Mouse (Mus musculus): ENCODE data around the gene Gm17416. TPM values are rescaled to one million over a fixed set of nuclear protein-coding genes. Genes with fewer than 3 reads are reported as not detected.
A peak's percentile ranks its signal among the peaks of the same experiment; 100 is the strongest.

Gm17416 gene
- total RNA-seq, 2 experiments from 2014 or later: not detected

DNA sequence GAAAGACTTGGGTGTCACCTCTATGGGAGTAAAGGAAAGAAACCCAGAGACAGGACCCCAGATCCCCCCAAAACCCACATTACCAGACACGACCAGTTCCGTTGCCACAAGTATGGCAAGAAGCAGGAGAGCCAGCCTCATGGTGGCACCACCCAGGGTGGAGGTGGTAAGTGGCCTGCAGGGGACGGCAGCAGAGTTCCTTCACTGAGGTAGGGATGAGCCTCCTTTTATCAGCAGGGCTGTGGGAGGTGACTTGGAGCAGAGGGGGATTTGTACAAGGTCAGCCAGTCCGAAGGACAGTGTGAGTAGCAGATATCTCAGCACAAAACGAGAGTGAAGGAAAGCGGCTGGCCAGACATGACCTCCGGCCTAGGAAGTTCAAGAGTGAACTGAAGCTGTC lies 11.0 kb downstream of the Gm17416 start, which contains the start of gene Defb19:
Defb19 (minus strand) TSS at position 206 of the 400 bp plus-strand sequence.
- no peak for DNase-seq
- H3K27ac ChIP-seq: no peak within 1 kb of the TSS
- H3K4me3 ChIP-seq: no peak within 1 kb of the TSS
- intact Hi-C loops (cut with DNase I): no loop called here
- no peak for TF ChIP-seq CTCF (IDR thresholded peaks at IDR 0.05)

DNA sequence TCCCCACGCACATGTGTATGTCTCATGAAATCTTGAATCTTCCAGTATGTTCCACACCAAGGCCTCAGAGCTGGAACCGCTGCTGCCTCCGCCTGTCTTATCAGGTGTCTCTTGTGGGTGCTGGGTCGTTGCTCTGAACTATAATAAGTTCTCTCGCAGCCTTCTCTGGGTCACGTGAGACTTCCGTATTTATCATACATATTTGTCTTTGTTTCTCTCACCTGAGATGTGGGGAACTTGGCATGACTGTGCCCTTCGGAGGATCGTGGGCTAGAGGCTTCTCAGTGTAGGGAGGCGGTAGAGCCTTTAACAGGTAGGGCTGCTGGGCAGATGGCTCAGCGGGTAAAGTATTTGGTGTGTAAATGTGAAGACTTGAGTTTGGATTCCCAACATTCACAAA lies 11.5 kb downstream of the Gm17416 start:
- Histone ChIP-seq H3K4me3 (no peak overlapping the region), H3K27ac (no peak overlapping the region)
- no peak for DNase-seq
- intact Hi-C loops (cut with DNase I): no loop called here
- no peak for TF ChIP-seq CTCF (IDR thresholded peaks at IDR 0.05)

DNA sequence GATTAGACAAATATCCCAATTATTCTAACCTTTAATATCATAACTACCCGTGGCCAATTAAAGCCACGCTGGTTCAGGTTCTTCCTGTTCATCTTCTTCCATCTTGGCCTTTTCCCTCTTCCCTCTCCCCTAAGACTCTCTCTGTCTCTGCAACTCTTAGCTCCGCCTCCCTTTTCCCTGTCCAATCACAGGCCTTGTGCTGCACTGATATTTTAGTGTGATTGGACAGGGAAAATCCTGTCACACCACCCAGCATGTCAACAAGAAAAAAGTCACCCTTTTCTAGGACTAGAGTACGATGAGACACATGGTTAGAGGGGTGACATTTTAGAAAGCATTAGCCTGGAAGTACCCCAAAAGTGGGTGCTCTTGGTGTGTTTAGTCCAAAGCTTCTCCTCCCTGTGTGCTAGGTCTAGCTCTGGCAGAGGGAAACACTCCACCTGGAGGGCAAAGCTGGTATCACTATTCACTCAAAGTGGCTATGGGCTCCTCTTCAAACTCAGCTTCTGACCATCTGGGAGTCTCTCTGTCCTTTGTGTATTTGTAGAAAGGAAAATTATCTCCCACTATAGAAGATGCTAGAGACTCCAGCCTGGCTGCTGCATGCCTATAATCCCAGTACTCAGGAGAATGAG lies 17.9 kb downstream of the Gm17416 start:
- Histone ChIP-seq H3K27ac (no peak overlapping the region), H3K4me3 (no peak overlapping the region)
- TF ChIP-seq CTCF (IDR thresholded peaks at IDR 0.05): peak; percentile 39; the same call in 1 of the 2 replicates
- DNase-seq: no peak
- intact Hi-C loops (cut with DNase I): no loop called here

DNA sequence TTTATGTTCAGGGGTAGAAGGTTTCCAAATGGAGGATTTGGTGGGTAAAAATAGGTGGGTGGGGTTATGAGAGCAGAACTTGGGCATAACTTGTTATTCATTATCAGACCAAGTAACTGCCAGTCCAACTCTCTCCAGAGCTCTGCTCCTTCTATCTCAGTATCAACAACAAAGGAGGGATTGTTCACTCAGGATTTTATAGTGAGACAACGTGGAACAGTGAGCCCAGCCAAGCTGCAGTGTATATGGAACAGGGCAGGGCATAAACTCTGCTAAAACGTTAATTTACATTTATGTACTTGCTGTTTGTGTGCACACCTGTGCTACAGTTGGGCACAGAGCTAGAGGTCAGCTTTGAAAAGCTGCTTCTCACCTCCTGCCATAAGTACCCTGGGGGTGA lies 19.3 kb downstream of the Gm17416 start:
- Histone ChIP-seq H3K4me3 (no peak overlapping the region), H3K27ac (no peak overlapping the region)
- intact Hi-C loops (cut with DNase I): no loop called here
- no peak for DNase-seq
- no peak for TF ChIP-seq CTCF (IDR thresholded peaks at IDR 0.05)

DNA sequence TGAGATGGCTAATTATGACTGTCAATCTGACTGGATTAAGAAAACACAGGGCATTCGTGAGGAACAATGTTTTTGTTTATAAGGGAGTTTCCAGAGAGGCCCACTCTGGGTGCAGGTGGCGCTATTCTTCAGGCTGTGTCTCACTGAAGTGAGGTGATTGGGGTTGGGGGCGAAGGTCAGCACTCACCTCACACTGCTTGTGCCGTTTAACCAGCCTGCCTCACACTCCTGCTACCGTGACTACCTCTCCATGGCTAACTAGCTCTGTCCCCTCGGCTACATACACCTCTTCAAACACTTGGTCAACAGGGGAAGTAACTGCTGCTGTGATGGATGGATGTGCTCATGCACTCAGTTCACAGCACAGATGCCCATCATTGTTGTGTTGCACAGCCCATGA lies 19.9 kb downstream of the Gm17416 start:
- intact Hi-C loops (cut with DNase I): no loop called here
- DNase-seq: no peak
- H3K4me3 ChIP-seq: no peak overlapping the region

DNA sequence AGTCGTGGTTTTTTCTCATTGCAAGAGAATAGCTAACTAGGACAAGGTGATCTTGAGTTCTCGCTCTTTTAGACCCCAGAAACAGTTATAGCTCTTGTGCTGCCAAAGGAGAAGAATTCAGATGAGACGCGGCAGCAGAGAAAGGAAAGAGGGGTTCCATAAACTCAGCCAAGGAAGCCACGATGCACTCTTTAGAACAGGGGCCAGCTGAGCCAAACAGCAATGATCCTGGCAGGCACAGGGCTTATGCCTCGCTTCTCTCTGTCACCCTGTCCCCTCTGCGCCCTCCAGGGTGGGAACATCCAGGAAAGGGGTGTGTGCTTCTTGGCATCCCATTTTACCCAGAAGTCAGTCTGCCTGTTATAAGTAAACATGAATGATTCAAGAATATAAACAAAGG lies 30.2 kb downstream of the Gm17416 start, which contains the start of gene Defb45:
Defb45 (minus strand) TSS at position 101 of the 400 bp plus-strand sequence.
- no peak for TF ChIP-seq CTCF (IDR thresholded peaks at IDR 0.05)
- no peak for DNase-seq
- Histone ChIP-seq H3K4me3 (no peak within 1 kb of the TSS), H3K27ac (no peak within 1 kb of the TSS)
- intact Hi-C loops (cut with DNase I): no loop called here

More for the DNA sequence above, 19.9 kb downstream of the Gm17416 start:
- no peak for TF ChIP-seq CTCF (IDR thresholded peaks at IDR 0.05)
- no peak overlapping the region for H3K27ac ChIP-seq

DNA sequence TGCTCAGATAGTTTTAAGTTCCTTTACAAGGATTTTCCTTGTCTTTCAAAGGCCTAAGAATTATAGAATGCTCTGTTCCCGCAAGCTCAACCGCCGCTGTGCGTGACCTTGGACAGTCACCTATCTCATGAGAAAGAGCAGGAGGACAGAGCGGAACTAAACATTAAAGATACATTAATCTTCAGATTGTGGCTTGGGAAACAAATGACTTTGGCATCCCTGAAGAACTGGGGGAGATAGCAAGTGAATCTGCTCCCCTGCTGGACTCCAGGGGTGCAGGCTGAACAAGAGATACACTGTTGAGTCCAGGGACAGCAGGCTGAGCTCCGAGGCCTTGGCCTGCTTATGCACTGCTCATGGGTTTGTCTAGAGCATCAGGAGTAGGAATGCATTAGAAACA lies 30.9 kb downstream of the Gm17416 start:
- H3K27ac ChIP-seq: no peak overlapping the region
- H3K4me3 ChIP-seq: no peak overlapping the region
- intact Hi-C loops (cut with DNase I): no loop called here
- no peak for DNase-seq
- no peak for TF ChIP-seq CTCF (IDR thresholded peaks at IDR 0.05)

DNA sequence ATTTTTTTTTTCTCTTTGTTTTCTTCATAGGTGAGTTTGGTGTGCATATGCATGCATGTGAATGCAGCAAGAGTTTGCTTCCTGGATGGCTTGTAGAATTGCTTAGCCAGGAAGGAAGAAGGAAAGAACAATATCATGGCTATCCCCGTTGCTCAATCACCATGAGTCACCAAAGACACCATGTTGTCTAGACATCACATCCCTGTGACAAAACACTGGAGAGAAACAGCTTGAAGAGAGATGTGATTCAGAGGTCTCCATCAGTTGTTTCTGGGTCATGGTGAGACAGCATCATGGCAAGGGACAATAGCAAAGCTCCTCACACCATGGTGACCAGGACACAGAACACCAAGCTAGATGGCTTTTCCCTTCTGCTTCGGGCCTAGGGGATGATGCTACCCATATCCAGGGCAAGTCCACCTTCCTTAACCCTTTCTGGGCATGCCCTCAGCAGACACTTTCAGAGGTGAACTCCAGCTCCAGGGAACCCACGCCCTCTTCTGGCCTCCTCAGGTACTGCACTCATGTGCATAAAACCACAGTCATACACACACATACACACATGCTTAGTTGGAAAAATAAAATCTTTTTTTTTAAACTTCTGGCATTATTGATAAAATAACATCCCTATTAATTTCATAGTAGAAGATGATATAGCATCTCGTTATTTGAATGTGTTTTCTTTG lies 32.3 kb downstream of the Gm17416 start:
- H3K27ac ChIP-seq: no peak overlapping the region

DNA sequence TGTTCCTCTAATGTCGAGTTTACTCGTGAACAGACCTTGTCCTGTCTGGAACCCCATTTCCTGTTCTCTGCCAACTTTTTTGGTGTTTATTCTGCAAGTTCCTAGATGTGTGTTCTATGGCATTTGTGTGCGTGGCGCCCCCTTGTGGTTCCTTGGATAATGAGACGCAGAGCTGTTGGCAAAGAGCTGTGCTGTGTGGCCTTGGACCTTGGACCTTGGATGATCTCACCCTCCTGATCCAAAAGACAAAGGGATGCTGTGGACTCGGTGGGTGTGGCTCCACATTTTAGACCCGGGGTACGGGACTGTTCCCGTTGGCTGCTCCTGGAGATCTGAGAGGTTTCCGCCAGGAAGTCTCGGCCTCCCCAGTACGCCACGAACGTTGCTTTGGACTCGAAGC lies 34.9 kb downstream of the Gm17416 start, which contains the start of gene Defb36:
Defb36 (plus strand) TSS at position 271 of the 400 bp plus-strand sequence.
- intact Hi-C loops (cut with DNase I): no loop called here
- peak; percentile 45 for DNase-seq
- Histone ChIP-seq H3K4me3 (no peak within 1 kb of the TSS), H3K27ac (no peak within 1 kb of the TSS)
- peak; percentile 54 for TF ChIP-seq CTCF (IDR thresholded peaks at IDR 0.05)

More for the DNA sequence above, 32.3 kb downstream of the Gm17416 start:
- no peak overlapping the region for H3K4me3 ChIP-seq
- intact Hi-C loops (cut with DNase I): no loop called here
- no peak for DNase-seq
- TF ChIP-seq CTCF (IDR thresholded peaks at IDR 0.05): peak; percentile 29; the same call in 1 of the 2 replicates

DNA sequence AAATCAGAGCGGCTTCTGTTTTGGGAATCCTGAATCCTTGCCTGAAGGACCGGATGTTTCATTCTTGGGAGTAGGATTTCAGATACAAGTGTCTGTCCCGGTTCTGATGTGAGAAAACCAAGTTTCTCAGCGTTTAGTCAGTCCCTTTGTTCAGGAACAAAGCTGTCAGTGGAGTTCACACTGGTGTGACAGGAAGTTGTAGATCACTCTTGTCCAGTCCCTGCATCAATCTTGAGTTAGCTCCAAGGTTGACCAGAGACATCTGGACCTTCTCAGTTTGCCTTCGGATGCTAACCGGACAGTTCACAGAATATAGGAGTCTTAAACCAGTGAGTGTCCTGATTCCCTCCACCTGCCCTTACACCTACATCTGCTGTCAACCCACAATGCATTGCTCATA lies 38.6 kb downstream of the Gm17416 start:
- intact Hi-C loops (cut with DNase I): no loop called here
- DNase-seq: no peak
- TF ChIP-seq CTCF (IDR thresholded peaks at IDR 0.05): no peak
- Histone ChIP-seq H3K4me3 (no peak overlapping the region), H3K27ac (no peak overlapping the region)

DNA sequence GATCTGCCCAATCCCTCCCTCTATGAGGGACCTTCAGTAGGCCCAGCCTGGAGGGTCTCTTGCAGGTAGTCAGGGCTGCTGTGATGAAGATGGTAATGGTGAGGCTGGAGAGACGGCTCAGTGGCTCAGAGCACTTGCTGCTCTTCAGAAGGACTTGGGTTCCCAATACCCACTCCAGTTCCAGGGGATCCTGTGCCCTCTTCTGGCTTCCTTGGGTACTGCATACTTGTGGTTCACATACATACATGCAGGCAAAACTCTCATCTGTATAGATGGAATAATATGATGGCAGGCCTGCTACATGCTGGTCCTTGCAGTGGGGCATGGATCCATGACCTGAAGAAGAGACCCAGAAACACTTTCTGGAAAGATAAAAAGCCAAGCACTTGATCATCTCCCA lies 39.6 kb downstream of the Gm17416 start:
- TF ChIP-seq CTCF (IDR thresholded peaks at IDR 0.05): no peak
- intact Hi-C loops (cut with DNase I): no loop called here
- H3K27ac ChIP-seq: no peak overlapping the region
- no peak for DNase-seq
- H3K4me3 ChIP-seq: no peak overlapping the region

DNA sequence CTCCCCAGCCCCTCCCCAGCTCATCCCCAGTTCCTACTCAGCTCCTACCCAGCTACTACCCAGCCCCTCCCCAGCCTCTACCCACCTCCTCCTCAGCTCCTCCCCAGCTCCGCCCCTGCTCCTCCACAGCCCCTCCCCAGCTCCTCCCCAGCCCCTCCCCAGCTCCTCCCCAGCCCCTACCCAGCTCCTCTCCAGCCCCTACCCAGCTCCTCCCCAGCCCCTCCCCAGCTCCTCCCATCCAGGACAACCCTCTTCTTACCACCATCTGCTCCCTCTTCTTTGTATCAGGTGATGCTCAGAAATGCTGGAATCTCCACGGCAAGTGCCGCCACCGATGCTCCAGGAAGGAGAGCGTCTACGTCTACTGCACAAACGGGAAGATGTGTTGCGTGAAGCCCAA lies 43.1 kb downstream of the Gm17416 start:
- H3K4me3 ChIP-seq: no peak overlapping the region
- no peak for TF ChIP-seq CTCF (IDR thresholded peaks at IDR 0.05)
- no peak overlapping the region for H3K27ac ChIP-seq
- intact Hi-C loops (cut with DNase I): no loop called here
- no peak for DNase-seq

DNA sequence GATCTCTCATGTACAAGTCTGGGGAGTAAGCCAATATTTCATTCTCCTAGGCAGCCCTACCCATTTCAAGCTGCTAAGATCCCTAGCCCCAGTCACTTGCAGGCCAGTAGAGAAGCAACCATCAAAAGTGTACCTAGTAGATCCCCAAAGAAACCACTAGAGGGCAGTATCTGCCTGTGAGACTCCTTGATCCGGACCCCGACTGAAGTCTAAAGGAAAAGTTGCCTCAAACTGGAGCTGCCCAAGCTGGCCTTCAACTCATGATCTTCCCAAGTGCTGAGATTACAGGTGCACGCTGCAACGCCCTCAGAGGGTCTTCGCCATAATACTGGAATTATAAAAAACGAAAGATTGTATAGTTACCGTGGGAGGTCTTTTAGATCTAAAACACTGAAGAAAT lies 46.4 kb downstream of the Gm17416 start:
- no peak for DNase-seq
- H3K4me3 ChIP-seq: no peak overlapping the region
- peak; percentile 99; the same call in 1 of the 2 replicates for TF ChIP-seq CTCF (IDR thresholded peaks at IDR 0.05)
- no peak overlapping the region for H3K27ac ChIP-seq
- intact Hi-C loops (cut with DNase I): loop anchor here (1.0 kb wide), 1 partner anchor 42 kb away; no protein-coding TSS in a partner anchor
